Mouse (Mus musculus): ENCODE data around the gene Jade1. TPM values are rescaled to one million over a fixed set of nuclear protein-coding genes. Genes with fewer than 3 reads are reported as not detected.
A peak's percentile ranks its signal among the peaks of the same experiment; 100 is the strongest.

Jade1 gene
- polyA plus RNA-seq, 1 experiment from 2014 or later, result 9.0 TPM

DNA sequence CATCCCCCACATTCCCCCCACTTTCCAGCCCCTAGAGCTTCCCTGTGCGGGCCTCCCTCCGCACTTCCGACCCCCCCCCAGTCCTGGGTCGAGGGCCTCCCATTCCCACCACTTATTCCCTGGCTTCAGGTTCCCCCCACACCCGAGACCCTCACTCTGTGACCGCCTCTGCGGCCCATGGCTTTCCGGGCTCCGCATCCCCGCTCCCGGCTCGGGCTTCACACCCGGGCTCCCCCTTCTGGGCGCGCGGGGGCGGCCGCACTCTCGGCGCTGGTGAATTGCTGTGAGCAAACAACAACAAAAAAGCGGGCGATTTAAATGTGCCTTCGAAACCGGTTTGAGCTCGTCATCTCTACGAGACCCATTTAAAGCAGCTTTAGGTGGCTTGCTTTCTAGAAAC, 10.4 kb downstream of the Jade1 start:
- under 1% methylated on average over 23 of the region's 26 CpGs for WGBS
- Histone ChIP-seq H3K27ac (replicated peaks) (peak overlapping the region; percentile 96), H3K4me1 (replicated peaks; ENCODE audit: control insufficient read depth, insufficient read depth) (no peaks in the 10 kb centered on the region), H3K27me3 (ENCODE audit: control insufficient read depth, insufficient read depth, low read length) (no peaks in the 10 kb centered on the region), H3K4me3 (ENCODE audit: low read depth, low read length) (peak overlapping the region; percentile 77), H3K4me2 (replicated peaks; ENCODE audit: low read depth) (peak overlapping the region; percentile 95), H3K36me3 (ENCODE audit: control insufficient read depth, insufficient read depth, low read length) (no peaks in the 10 kb centered on the region), H3K9me3 (ENCODE audit: control insufficient read depth, low read length) (no peaks in the 10 kb centered on the region), H3K9ac (ENCODE audit: low read length) (peak overlapping the region; percentile 79)
- ATAC-seq (ENCODE audit: low FRiP score, low TSS enrichment), result peak; percentile 47
- TF ChIP-seq EP300 (optimal IDR thresholded peaks at IDR 0.05) (no peak), CTCF (IDR thresholded peaks at IDR 0.05; ENCODE audit: low read depth) (peak; percentile 78)
- peak; percentile 88 for DNase-seq (ENCODE audit: low spot score)

- Histone ChIP-seq H3K4me1 (replicated peaks; ENCODE audit: control insufficient read depth, insufficient read depth) (no peaks in the 10 kb centered on the region), H3K36me3 (ENCODE audit: control insufficient read depth, insufficient read depth, low read length) (no peaks in the 10 kb centered on the region), H3K4me2 (replicated peaks; ENCODE audit: low read depth) (no peak overlapping the region), H3K27me3 (ENCODE audit: control insufficient read depth, insufficient read depth, low read length) (no peaks in the 10 kb centered on the region), H3K4me3 (ENCODE audit: low read depth, low read length) (no peak overlapping the region), H3K9ac (ENCODE audit: low read length) (no peak overlapping the region), H3K27ac (replicated peaks) (no peak overlapping the region), H3K9me3 (ENCODE audit: control insufficient read depth, low read length) (no peaks in the 10 kb centered on the region)
- ATAC-seq (ENCODE audit: low FRiP score, low TSS enrichment) (no peak), DNase-seq (ENCODE audit: low spot score) (no peak)
- 80% methylated on average over 5 of the region's 5 CpGs for WGBS
- TF ChIP-seq CTCF (IDR thresholded peaks at IDR 0.05; ENCODE audit: low read depth) (no peak), EP300 (optimal IDR thresholded peaks at IDR 0.05) (no peak)
These were observed 14.4 kb downstream of the Jade1 start for GRCm38 (mm10) chr3:41569943-41570342.

DNA sequence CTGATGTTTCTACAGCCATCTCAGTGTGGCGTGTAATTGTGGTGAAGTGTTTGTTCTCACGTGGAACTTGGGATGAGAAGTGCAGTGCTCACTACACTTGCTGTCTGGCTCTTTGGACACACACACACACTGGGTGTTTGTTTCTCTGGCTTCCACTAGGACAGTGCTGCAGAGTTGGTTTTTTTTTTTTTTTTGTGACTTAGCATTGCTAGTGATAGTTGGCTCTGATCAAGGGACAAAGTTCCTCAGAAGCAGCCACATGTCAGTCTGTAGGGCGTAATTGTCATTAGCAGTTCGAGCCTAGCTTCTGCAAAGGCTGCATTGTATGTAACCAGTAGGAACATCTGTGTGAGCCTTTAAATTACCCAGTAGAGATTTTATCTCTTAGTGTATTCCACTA, 16.6 kb downstream of the Jade1 start:
- Histone ChIP-seq H3K9ac (ENCODE audit: low read length) (no peak overlapping the region), H3K4me1 (replicated peaks; ENCODE audit: control insufficient read depth, insufficient read depth) (no peaks in the 10 kb centered on the region), H3K9me3 (ENCODE audit: control insufficient read depth, low read length) (no peaks in the 10 kb centered on the region), H3K4me2 (replicated peaks; ENCODE audit: low read depth) (no peak overlapping the region), H3K27ac (replicated peaks) (no peak overlapping the region), H3K27me3 (ENCODE audit: control insufficient read depth, insufficient read depth, low read length) (no peaks in the 10 kb centered on the region), H3K36me3 (ENCODE audit: control insufficient read depth, insufficient read depth, low read length) (no peaks in the 10 kb centered on the region), H3K4me3 (ENCODE audit: low read depth, low read length) (no peak overlapping the region)
- DNase-seq (ENCODE audit: low spot score) (no peak), ATAC-seq (ENCODE audit: low FRiP score, low TSS enrichment) (no peak)
- TF ChIP-seq CTCF (IDR thresholded peaks at IDR 0.05; ENCODE audit: low read depth), result no peak
- no peak for TF ChIP-seq EP300 (optimal IDR thresholded peaks at IDR 0.05)
- WGBS, result 80% methylated on average over 4 of the region's 4 CpGs

- 89% methylated on average over 11 of the region's 11 CpGs for WGBS
These were observed 17.4 kb downstream of the Jade1 start for GRCm38 (mm10) chr3:41572968-41573367.

DNA sequence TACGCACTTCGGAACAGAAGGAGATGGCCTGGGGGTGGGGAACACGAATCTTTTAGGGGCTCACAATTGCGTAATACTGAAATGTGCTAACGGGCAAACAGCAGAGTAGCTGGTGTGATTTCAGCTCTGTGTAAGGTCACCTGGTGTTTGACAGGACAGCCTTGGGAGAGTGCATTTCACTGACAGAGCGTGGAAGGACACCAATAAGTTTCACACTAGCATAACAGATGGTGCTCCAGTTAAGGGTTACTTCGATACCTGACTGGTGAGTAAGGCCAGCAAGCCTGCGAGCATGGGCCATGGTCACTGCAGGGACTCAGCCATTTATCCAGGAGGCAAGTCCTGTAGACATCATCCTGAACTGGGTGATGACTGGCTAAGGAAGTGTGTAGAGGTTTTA, 18.7 kb downstream of the Jade1 start:
- 71% methylated on average over 8 of the region's 8 CpGs for WGBS
- no peaks in the 10 kb centered on the region for H3K4me1 ChIP-seq (replicated peaks; ENCODE audit: control insufficient read depth, insufficient read depth)

More at GRCm38 (mm10) chr3:41572968-41573367, 17.4 kb downstream of the Jade1 start:
- no peak for TF ChIP-seq EP300 (optimal IDR thresholded peaks at IDR 0.05)
- Histone ChIP-seq H3K27ac (replicated peaks) (no peak overlapping the region), H3K36me3 (ENCODE audit: control insufficient read depth, insufficient read depth, low read length) (no peaks in the 10 kb centered on the region), H3K27me3 (ENCODE audit: control insufficient read depth, insufficient read depth, low read length) (no peaks in the 10 kb centered on the region), H3K9ac (ENCODE audit: low read length) (no peak overlapping the region), H3K9me3 (ENCODE audit: control insufficient read depth, low read length) (no peaks in the 10 kb centered on the region), H3K4me1 (replicated peaks; ENCODE audit: control insufficient read depth, insufficient read depth) (no peaks in the 10 kb centered on the region), H3K4me2 (replicated peaks; ENCODE audit: low read depth) (no peak overlapping the region), H3K4me3 (ENCODE audit: low read depth, low read length) (no peak overlapping the region)
- DNase-seq (ENCODE audit: low spot score), result no peak
- ATAC-seq (ENCODE audit: low FRiP score, low TSS enrichment), result no peak

GRCm38 (mm10) chr3:41574720-41575435, 19.3 kb downstream of the Jade1 start:
- no peak overlapping the region for H3K9ac ChIP-seq (ENCODE audit: low read length)
- TF ChIP-seq EP300 (optimal IDR thresholded peaks at IDR 0.05), result no peak
- no peak overlapping the region for H3K4me2 ChIP-seq (replicated peaks; ENCODE audit: low read depth)
- 62% methylated on average over 7 of the region's 7 CpGs for WGBS
- no peak for DNase-seq (ENCODE audit: low spot score)
- no peak overlapping the region for H3K27ac ChIP-seq (replicated peaks)
- H3K9me3 ChIP-seq (ENCODE audit: control insufficient read depth, low read length), result no peaks in the 10 kb centered on the region
- no peaks in the 10 kb centered on the region for H3K27me3 ChIP-seq (ENCODE audit: control insufficient read depth, insufficient read depth, low read length)
- no peaks in the 10 kb centered on the region for H3K4me1 ChIP-seq (replicated peaks; ENCODE audit: control insufficient read depth, insufficient read depth)
- no peak for ATAC-seq (ENCODE audit: low FRiP score, low TSS enrichment)
- no peaks in the 10 kb centered on the region for H3K36me3 ChIP-seq (ENCODE audit: control insufficient read depth, insufficient read depth, low read length)
- H3K4me3 ChIP-seq (ENCODE audit: low read depth, low read length), result no peak overlapping the region

More for the DNA sequence above, 18.7 kb downstream of the Jade1 start:
- H3K27ac ChIP-seq (replicated peaks), result no peak overlapping the region
- H3K4me2 ChIP-seq (replicated peaks; ENCODE audit: low read depth), result no peak overlapping the region
- TF ChIP-seq CTCF (IDR thresholded peaks at IDR 0.05; ENCODE audit: low read depth) (no peak), EP300 (optimal IDR thresholded peaks at IDR 0.05) (no peak)
- no peak overlapping the region for H3K4me3 ChIP-seq (ENCODE audit: low read depth, low read length)
- no peaks in the 10 kb centered on the region for H3K36me3 ChIP-seq (ENCODE audit: control insufficient read depth, insufficient read depth, low read length)
- ATAC-seq (ENCODE audit: low FRiP score, low TSS enrichment), result no peak
- H3K27me3 ChIP-seq (ENCODE audit: control insufficient read depth, insufficient read depth, low read length), result no peaks in the 10 kb centered on the region
- no peak overlapping the region for H3K9ac ChIP-seq (ENCODE audit: low read length)
- H3K9me3 ChIP-seq (ENCODE audit: control insufficient read depth, low read length), result no peaks in the 10 kb centered on the region
- no peak for DNase-seq (ENCODE audit: low spot score)

All from stomach, postnatal 0 days (tissue).